Mouse (Mus musculus) left cerebral cortex, adult 9 months (tissue): ENCODE data around the gene Zfp777.

Experiments used
- DNase-seq, 2 experiments: peaks; one replicate each; pipeline ENCODE4 v3.0.0; 2022; ENCODE audit warnings: low spot score in 2 of 2

Zfp777 gene

GRCm38 (mm10) chr6:48048426-48049272 is at the start of gene Zfp777:
Gene Zfp777, minus strand, starts transcription at chr6:48048911.
- DNase-seq: peak; percentile 52 to 70

GRCm38 (mm10) chr6:48086957-48087715 is 38.4 kb upstream of the Zfp777 start:
- DNase-seq: no peak

GRCm38 (mm10) chr6:48086471-48086878 is 37.8 kb upstream of the Zfp777 start, which contains the start of gene Zfp746:
Gene Zfp746, minus strand, starts transcription at chr6:48086593.
- peak; percentile 72 to 89 for DNase-seq

- DNase-seq: peak in 1 of 2 experiments; percentile 42
These were observed 37.1 kb upstream of the Zfp777 start for GRCm38 (mm10) chr6:48085521-48086404.

GRCm38 (mm10) chr6:48083733-48084191 is 35.1 kb upstream of the Zfp777 start:
- no peak for DNase-seq

GRCm38 (mm10) chr6:48081952-48082351 is 33.2 kb upstream of the Zfp777 start:
- no peak for DNase-seq

- DNase-seq: no peak
These were observed 32.3 kb upstream of the Zfp777 start for GRCm38 (mm10) chr6:48081021-48081420.

- no peak for DNase-seq
These were observed 24.6 kb upstream of the Zfp777 start for GRCm38 (mm10) chr6:48073316-48073715.

- no peak for DNase-seq
These were observed 18.8 kb upstream of the Zfp777 start for GRCm38 (mm10) chr6:48067492-48067891.

GRCm38 (mm10) chr6:48065587-48066075 is 16.9 kb upstream of the Zfp777 start:
- no peak for DNase-seq

- DNase-seq: no peak
These were observed 15.7 kb upstream of the Zfp777 start for GRCm38 (mm10) chr6:48064451-48064850.

GRCm38 (mm10) chr6:48063940-48064339 is 15.2 kb upstream of the Zfp777 start:
- DNase-seq: no peak

GRCm38 (mm10) chr6:48060895-48061294 is 12.2 kb upstream of the Zfp777 start:
- DNase-seq: no peak

GRCm38 (mm10) chr6:48060421-48060820 is 11.7 kb upstream of the Zfp777 start:
- no peak for DNase-seq

- no peak for DNase-seq
These were observed 3.4 kb upstream of the Zfp777 start for GRCm38 (mm10) chr6:48052136-48052535.

GRCm38 (mm10) chr6:48051666-48052065 is 3.0 kb upstream of the Zfp777 start:
- no peak for DNase-seq

GRCm38 (mm10) chr6:48049273-48050065 is 758 bp upstream of the Zfp777 start:
- no peak for DNase-seq

- no peak for DNase-seq
These were observed 1.0 kb downstream of the Zfp777 start for GRCm38 (mm10) chr6:48047450-48048351.

GRCm38 (mm10) chr6:48047114-48047449 is 1.6 kb downstream of the Zfp777 start:
- no peak for DNase-seq

- DNase-seq: no peak
These were observed 16.1 kb downstream of the Zfp777 start for GRCm38 (mm10) chr6:48032661-48033060.
